Mouse (Mus musculus): ENCODE measurements around the gene Olig1. TPM values are rescaled to one million over a fixed set of nuclear protein-coding genes. Genes with fewer than 3 reads are reported as not detected.
A peak's percentile ranks its signal among the peaks of the same experiment; 100 is the strongest.

Olig1 gene
- polyA plus RNA-seq, 1 experiment from 2014 or later, result 93.4 TPM

DNA sequence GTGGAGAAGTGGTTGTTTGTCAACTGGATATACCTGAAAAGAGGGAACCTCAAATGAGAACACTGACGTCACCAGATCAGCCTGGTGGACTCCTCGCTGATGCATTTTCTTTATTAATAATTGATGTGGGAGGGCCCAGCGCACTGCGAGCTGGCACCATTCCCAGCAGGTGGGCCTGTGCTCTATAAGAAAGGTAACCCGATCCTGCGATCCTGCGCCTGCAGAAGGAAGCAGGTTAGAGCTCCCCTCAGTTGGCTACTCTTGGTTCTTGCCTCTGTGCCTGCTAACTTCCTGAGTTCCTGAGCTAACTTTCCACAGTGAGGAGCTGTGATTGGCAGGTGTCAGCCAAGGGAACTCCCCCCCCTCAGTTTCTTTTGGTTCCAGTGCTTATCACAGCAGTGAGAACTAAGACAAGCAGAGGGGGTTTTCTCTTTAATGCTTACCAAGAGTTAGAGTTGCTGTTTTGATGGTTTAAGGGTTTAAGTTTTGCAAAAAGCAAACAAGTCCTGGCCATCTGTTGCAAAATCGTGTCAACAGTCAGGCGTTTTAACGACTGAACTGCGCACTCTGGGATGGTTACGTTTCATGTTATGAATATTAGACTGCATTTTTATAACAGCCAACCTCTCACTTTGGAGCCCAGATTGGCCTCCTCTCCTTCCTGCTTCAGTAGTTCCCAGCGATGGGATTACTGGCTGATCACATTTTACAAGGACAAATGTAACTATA is 684 bp upstream of the Olig1 start:
- Histone ChIP-seq H3K4me3 (replicated peaks; ENCODE audit: low read length) (peak overlapping the region; percentile 38), H3K9ac (no peak overlapping the region), H3K9me3 (ENCODE audit: control insufficient read depth, low read length) (no peaks in the 10 kb centered on the region), H3K27me3 (ENCODE audit: control insufficient read depth, insufficient read depth, low read length) (peaks cover 100% of the 10 kb centered on the region), H3K27ac (no peak overlapping the region), H3K36me3 (replicated peaks; ENCODE audit: control insufficient read depth, insufficient read depth) (no peaks in the 10 kb centered on the region), H3K4me2 (replicated peaks) (peak overlapping the region; percentile 77), H3K4me1 (replicated peaks; ENCODE audit: control insufficient read depth, insufficient read depth, low read length) (peaks cover 14% of the 10 kb centered on the region)
- DNase-seq (ENCODE audit: low spot score) (no peak), ATAC-seq (ENCODE audit: low FRiP score) (no peak)
- 8% methylated on average over 13 of the region's 13 CpGs for WGBS

DNA sequence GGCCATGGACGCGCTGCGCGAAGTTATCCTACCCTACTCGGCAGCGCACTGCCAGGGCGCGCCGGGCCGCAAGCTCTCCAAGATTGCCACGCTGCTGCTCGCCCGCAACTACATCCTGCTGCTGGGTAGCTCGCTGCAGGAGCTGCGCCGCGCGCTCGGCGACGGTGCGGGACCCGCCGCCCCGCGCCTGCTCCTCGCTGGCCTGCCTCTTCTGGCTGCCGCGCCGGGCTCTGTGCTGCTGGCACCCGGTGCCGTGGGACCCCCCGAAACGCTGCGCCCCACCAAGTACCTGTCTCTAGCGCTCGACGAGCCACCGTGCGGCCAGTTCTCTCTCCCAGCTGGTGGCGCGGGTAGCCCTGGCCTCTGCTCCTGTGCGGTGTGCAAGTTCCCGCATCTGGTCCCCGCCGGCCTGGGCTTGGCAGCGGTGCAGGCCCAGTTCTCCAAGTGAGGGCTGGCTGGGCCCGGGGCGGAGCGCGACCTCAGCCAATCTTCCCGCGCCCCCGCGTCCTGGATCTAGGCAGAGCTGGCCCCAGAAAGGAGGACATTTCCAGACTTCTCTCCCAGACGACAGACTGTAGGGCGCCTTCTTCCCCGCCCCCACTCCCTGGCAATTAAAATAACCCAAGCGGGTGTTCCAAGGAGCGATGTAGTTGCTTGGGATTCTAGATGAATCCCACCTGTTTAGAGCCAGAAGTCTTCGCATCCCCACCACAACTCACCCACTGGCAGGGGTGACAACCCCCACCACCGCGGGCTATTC is 820 bp downstream of the Olig1 start:
- H3K9ac ChIP-seq, result peak overlapping the region; percentile 28; the same call in 1 of the 2 replicates
- DNase-seq (ENCODE audit: low spot score) (no peak), ATAC-seq (ENCODE audit: low FRiP score) (no peak)
- H3K4me3 ChIP-seq (replicated peaks; ENCODE audit: low read length), result peak overlapping the region; percentile 38
- WGBS, result under 1% methylated on average over 53 of the region's 63 CpGs
- H3K36me3 ChIP-seq (replicated peaks; ENCODE audit: control insufficient read depth, insufficient read depth), result no peaks in the 10 kb centered on the region
- no peaks in the 10 kb centered on the region for H3K9me3 ChIP-seq (ENCODE audit: control insufficient read depth, low read length)
- peak overlapping the region; percentile 77 for H3K4me2 ChIP-seq (replicated peaks)
- H3K27ac ChIP-seq, result no peak overlapping the region
- peaks cover 14% of the 10 kb centered on the region for H3K4me1 ChIP-seq (replicated peaks; ENCODE audit: control insufficient read depth, insufficient read depth, low read length)
- H3K27me3 ChIP-seq (ENCODE audit: control insufficient read depth, insufficient read depth, low read length), result peaks cover 100% of the 10 kb centered on the region

DNA sequence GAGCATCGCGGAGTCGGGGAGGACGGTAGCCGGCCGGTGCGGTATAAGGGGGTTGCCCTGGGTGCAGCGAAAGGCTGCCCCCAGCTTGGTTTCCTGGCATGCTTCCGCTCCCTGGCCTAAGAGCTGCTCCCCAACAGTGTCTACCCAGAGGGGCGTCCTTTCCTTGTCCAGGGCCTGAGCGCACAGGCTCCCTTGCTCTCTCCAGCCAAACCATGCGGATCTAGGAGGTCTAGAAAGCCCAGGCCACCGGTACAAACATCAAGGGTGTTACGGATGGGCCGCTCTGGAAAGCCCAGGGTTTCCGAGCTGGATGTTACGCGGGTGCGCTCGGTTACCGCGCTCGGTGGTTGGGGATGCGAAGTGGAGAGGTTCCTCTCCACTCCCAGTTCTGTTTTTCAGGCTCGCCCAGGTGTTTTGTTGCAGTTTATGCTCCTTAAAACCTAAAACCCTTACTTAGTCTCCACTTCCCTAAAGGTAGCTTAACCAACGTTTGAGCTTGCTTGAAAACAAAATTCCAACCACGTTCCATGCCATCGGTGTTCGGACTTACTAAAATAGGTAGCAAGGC is 1.5 kb downstream of the Olig1 start:
- DNase-seq (ENCODE audit: low spot score), result no peak
- peak overlapping the region; percentile 77 for H3K4me2 ChIP-seq (replicated peaks)
- peaks cover 100% of the 10 kb centered on the region for H3K27me3 ChIP-seq (ENCODE audit: control insufficient read depth, insufficient read depth, low read length)
- peak overlapping the region; percentile 28; the same call in 1 of the 2 replicates for H3K9ac ChIP-seq
- H3K27ac ChIP-seq, result no peak overlapping the region
- ATAC-seq (ENCODE audit: low FRiP score), result no peak
- H3K9me3 ChIP-seq (ENCODE audit: control insufficient read depth, low read length), result no peaks in the 10 kb centered on the region
- H3K36me3 ChIP-seq (replicated peaks; ENCODE audit: control insufficient read depth, insufficient read depth), result no peaks in the 10 kb centered on the region
- H3K4me1 ChIP-seq (replicated peaks; ENCODE audit: control insufficient read depth, insufficient read depth, low read length), result peaks cover 14% of the 10 kb centered on the region
- peak overlapping the region; percentile 38 for H3K4me3 ChIP-seq (replicated peaks; ENCODE audit: low read length)
- WGBS, result 1% methylated on average over 29 of the region's 29 CpGs

DNA sequence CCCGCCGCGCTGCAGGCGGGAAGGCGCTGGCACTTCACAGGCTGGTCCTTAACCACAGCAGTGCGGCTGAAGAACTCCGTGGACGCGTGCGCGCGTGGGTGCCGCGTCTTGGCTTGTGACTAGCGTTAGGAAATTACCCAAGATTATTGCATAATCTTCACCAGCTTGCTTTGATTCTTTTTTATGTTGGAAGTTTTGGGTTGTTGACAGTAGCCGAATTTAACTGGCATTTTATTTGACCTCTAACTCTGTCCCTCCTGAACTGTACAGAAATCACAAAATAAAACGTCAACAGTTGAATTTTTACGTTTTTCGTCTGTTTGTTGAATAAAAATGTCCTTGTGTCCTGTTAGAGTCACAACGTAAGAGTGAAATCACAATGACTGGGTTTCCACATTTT is 2.1 kb downstream of the Olig1 start:
- Histone ChIP-seq H3K36me3 (replicated peaks; ENCODE audit: control insufficient read depth, insufficient read depth) (no peaks in the 10 kb centered on the region), H3K27ac (no peak overlapping the region), H3K4me1 (replicated peaks; ENCODE audit: control insufficient read depth, insufficient read depth, low read length) (peaks cover 14% of the 10 kb centered on the region), H3K9ac (no peak overlapping the region), H3K9me3 (ENCODE audit: control insufficient read depth, low read length) (no peaks in the 10 kb centered on the region), H3K4me2 (replicated peaks) (no peak overlapping the region), H3K27me3 (ENCODE audit: control insufficient read depth, insufficient read depth, low read length) (peaks cover 100% of the 10 kb centered on the region), H3K4me3 (replicated peaks; ENCODE audit: low read length) (peak overlapping the region; percentile 38; the same call in 1 of the 2 replicates)
- DNase-seq (ENCODE audit: low spot score) (no peak), ATAC-seq (ENCODE audit: low FRiP score) (no peak)
- 3% methylated on average over 20 of the region's 20 CpGs for WGBS

DNA sequence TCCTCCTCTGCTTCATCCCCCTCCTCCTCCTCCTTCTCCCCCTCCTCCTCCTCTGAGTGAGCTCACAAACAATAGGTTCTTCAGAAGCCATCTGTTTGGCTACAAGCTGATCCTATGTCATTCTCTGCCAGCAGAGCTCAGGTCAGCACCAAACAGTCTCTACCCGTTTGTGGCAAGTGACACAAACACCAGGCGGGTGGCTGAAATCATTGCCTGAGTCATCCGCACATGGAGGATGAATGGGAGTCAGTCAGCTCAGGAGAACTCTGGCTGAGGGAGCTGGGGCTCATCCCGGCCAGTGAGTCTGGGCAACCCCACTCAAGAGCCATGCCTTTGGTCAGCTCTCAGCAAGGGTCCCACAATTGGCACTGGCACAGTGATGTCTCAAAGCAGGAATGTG is 10.9 kb downstream of the Olig1 start:
- H3K27me3 ChIP-seq (ENCODE audit: control insufficient read depth, insufficient read depth, low read length), result peaks cover 72% of the 10 kb centered on the region
- H3K4me1 ChIP-seq (replicated peaks; ENCODE audit: control insufficient read depth, insufficient read depth, low read length), result no peaks in the 10 kb centered on the region
- H3K4me3 ChIP-seq (replicated peaks; ENCODE audit: low read length), result no peak overlapping the region
- 54% methylated on average over 4 of the region's 4 CpGs for WGBS
- H3K36me3 ChIP-seq (replicated peaks; ENCODE audit: control insufficient read depth, insufficient read depth), result no peaks in the 10 kb centered on the region
- H3K4me2 ChIP-seq (replicated peaks), result no peak overlapping the region
- no peak overlapping the region for H3K9ac ChIP-seq
- DNase-seq (ENCODE audit: low spot score) (no peak), ATAC-seq (ENCODE audit: low FRiP score) (no peak)
- no peaks in the 10 kb centered on the region for H3K9me3 ChIP-seq (ENCODE audit: control insufficient read depth, low read length)
- H3K27ac ChIP-seq, result no peak overlapping the region

DNA sequence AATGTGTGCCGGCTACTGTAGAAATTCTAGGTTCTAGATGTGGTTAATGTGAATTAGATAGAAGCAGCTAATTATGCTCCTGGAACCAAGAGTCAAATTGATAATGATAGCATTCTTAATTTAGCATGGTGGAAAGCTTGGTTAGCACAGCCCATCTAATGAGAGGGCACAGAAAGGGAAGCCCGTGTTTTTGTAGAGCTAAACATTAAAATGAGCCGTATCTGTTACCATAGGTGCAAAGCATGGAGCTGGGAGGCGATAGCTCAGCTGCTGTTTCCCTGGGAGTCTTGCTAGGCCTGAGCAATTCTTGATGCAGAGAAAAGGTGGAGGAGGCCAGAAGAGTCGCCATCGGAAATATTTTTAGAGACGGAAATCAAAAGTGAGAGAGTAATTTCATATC is 22.5 kb downstream of the Olig1 start:
- H3K36me3 ChIP-seq (replicated peaks; ENCODE audit: control insufficient read depth, insufficient read depth), result no peaks in the 10 kb centered on the region
- H3K27me3 ChIP-seq (ENCODE audit: control insufficient read depth, insufficient read depth, low read length), result peaks cover 77% of the 10 kb centered on the region
- 0 out of 2 replicates have a peak, but pooled peaks cover 3% of the 10 kb centered on the region for H3K9me3 ChIP-seq (ENCODE audit: control insufficient read depth, low read length)
- ATAC-seq (ENCODE audit: low FRiP score) (no peak), DNase-seq (ENCODE audit: low spot score) (no peak)
- no peaks in the 10 kb centered on the region for H3K4me1 ChIP-seq (replicated peaks; ENCODE audit: control insufficient read depth, insufficient read depth, low read length)
- no peak overlapping the region for H3K4me3 ChIP-seq (replicated peaks; ENCODE audit: low read length)
- 61% methylated on average over 7 of the region's 7 CpGs for WGBS
- no peak overlapping the region for H3K9ac ChIP-seq
- H3K4me2 ChIP-seq (replicated peaks), result no peak overlapping the region
- no peak overlapping the region for H3K27ac ChIP-seq

DNA sequence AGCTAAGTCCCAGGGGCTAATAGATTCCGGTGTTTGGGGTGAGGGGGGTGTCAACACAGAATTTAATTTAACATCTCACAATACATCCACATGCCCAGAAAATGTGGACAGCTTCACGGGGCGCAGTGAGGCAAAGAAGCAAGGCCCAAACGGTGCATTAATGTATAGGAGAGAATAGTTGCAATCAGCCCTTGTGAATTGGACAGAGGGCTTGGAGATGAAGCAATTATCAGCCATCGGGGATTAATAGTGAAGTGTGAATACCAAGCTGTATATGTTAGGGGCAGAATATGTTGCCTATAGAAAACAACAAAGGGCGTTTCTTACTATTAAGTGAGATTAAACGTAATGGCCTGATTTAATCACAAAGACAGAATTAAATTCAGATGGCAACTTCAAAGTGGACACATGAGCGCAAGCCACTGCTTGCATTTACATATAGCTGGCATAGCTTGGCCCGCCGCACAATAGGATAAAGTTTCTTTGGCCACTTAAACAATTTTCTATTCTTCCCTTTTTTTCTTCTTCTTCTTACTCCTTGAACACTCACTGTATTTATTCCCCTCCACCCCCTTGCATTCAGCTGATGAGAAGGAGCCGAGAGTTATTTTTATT is 23.3 kb downstream of the Olig1 start:
- Histone ChIP-seq H3K4me1 (replicated peaks; ENCODE audit: control insufficient read depth, insufficient read depth, low read length) (no peaks in the 10 kb centered on the region), H3K36me3 (replicated peaks; ENCODE audit: control insufficient read depth, insufficient read depth) (no peaks in the 10 kb centered on the region), H3K27ac (no peak overlapping the region), H3K9me3 (ENCODE audit: control insufficient read depth, low read length) (0 out of 2 replicates have a peak, but pooled peaks cover 3% of the 10 kb centered on the region), H3K27me3 (ENCODE audit: control insufficient read depth, insufficient read depth, low read length) (peaks cover 83% of the 10 kb centered on the region), H3K4me3 (replicated peaks; ENCODE audit: low read length) (no peak overlapping the region), H3K9ac (no peak overlapping the region), H3K4me2 (replicated peaks) (no peak overlapping the region)
- ATAC-seq (ENCODE audit: low FRiP score), result no peak
- WGBS, result 67% methylated on average over 11 of the region's 11 CpGs
- no peak for DNase-seq (ENCODE audit: low spot score)

DNA sequence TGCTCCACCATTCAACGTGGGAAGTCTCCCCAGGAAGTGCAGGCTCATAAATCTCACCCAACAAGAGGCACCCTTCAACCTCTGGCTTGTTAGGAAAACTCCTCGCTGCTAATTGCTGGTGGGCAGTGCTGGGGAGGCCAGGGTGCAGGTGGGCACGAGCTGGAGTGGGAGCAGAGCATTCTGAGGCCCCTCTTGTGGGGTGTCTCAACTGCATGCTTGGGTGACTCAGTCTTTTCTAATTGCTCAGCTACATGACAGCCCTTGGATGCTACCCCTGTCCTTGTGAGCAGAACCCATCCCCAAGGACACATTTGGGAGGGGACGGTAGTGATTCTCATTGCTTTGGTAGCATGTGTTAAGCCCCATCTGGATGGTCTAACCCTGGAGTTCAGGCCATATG is 28.2 kb downstream of the Olig1 start:
- Histone ChIP-seq H3K36me3 (replicated peaks; ENCODE audit: control insufficient read depth, insufficient read depth) (no peaks in the 10 kb centered on the region), H3K27me3 (ENCODE audit: control insufficient read depth, insufficient read depth, low read length) (peaks cover 90% of the 10 kb centered on the region), H3K4me3 (replicated peaks; ENCODE audit: low read length) (no peak overlapping the region), H3K9ac (no peak overlapping the region), H3K9me3 (ENCODE audit: control insufficient read depth, low read length) (0 out of 2 replicates have a peak, but pooled peaks cover 3% of the 10 kb centered on the region), H3K27ac (no peak overlapping the region), H3K4me1 (replicated peaks; ENCODE audit: control insufficient read depth, insufficient read depth, low read length) (peaks cover 8% of the 10 kb centered on the region), H3K4me2 (replicated peaks) (no peak overlapping the region)
- DNase-seq (ENCODE audit: low spot score) (no peak), ATAC-seq (ENCODE audit: low FRiP score) (no peak)
- 23% methylated on average over 4 of the region's 4 CpGs for WGBS

DNA sequence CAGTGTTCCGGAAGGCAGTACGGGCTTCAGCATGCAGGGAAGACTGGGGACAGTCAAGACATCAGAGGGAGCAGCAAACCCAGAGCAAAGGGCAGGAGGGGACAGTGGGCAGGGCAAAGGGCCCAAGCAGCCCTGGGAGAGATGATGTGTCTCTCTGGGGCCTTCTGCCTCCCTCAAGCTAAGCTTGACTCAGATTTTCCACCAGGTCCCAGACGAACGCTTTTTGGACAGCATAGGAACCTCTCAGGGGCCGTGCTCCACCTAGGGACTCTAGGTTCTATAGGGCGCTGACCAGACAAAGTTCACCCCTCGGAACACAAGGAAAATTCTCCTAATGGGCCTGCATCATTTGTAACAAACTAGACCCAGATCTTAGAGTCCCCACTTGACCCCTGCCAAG is 29.8 kb downstream of the Olig1 start:
- Histone ChIP-seq H3K4me3 (replicated peaks; ENCODE audit: low read length) (no peak overlapping the region), H3K36me3 (replicated peaks; ENCODE audit: control insufficient read depth, insufficient read depth) (no peaks in the 10 kb centered on the region), H3K27me3 (ENCODE audit: control insufficient read depth, insufficient read depth, low read length) (peaks cover 96% of the 10 kb centered on the region), H3K9ac (no peak overlapping the region), H3K9me3 (ENCODE audit: control insufficient read depth, low read length) (0 out of 2 replicates have a peak, but pooled peaks cover 3% of the 10 kb centered on the region), H3K4me1 (replicated peaks; ENCODE audit: control insufficient read depth, insufficient read depth, low read length) (peaks cover 12% of the 10 kb centered on the region), H3K4me2 (replicated peaks) (no peak overlapping the region), H3K27ac (no peak overlapping the region)
- WGBS, result 94% methylated on average over 7 of the region's 7 CpGs
- DNase-seq (ENCODE audit: low spot score) (no peak), ATAC-seq (ENCODE audit: low FRiP score) (no peak)
